Mouse (Mus musculus): ENCODE measurements at regions not wholly inside any gene's neighbourhood (a gene's known extent, or its start where the extent isn't known, plus 50 kb on each side); places are given as distances from the start of the nearest gene placed in this dataset.
A peak's percentile ranks its signal among the peaks of the same experiment; 100 is the strongest.

- 88% methylated on average over 3 of the region's 3 CpGs for WGBS
- no peak for ATAC-seq (ENCODE audit: low FRiP score, low TSS enrichment)
- Histone ChIP-seq H3K27ac (ENCODE audit: low read depth, low read length) (no peak overlapping the region), H3K4me1 (ENCODE audit: control insufficient read depth, insufficient read depth, low read length) (no peaks in the 10 kb centered on the region), H3K4me2 (replicated peaks; ENCODE audit: low read depth, low read length) (no peak overlapping the region), H3K9ac (ENCODE audit: low read depth, low read length) (no peak overlapping the region), H3K4me3 (ENCODE audit: low read length) (no peak overlapping the region), H3K36me3 (ENCODE audit: control insufficient read depth, insufficient read depth, low read length) (no peaks in the 10 kb centered on the region), H3K9me3 (ENCODE audit: control insufficient read depth, low read length) (no peaks in the 10 kb centered on the region), H3K27me3 (ENCODE audit: control insufficient read depth, insufficient read depth, low read length) (no peaks in the 10 kb centered on the region)
Measured at GRCm38 (mm10) chr13:106009911-106010310, 566.5 kb downstream of the Htr1a start.

- H3K4me2 ChIP-seq (replicated peaks; ENCODE audit: low read depth, low read length): no peak overlapping the region
- no peaks in the 10 kb centered on the region for H3K4me1 ChIP-seq (ENCODE audit: control insufficient read depth, insufficient read depth, low read length)
- no peaks in the 10 kb centered on the region for H3K9me3 ChIP-seq (ENCODE audit: control insufficient read depth, low read length)
- 20% methylated on average over 2 of the region's 2 CpGs for WGBS
- ATAC-seq (ENCODE audit: low FRiP score, low TSS enrichment): peak; percentile 85
- no peak overlapping the region for H3K9ac ChIP-seq (ENCODE audit: low read depth, low read length)
- H3K27ac ChIP-seq (ENCODE audit: low read depth, low read length): no peak overlapping the region
- no peaks in the 10 kb centered on the region for H3K36me3 ChIP-seq (ENCODE audit: control insufficient read depth, insufficient read depth, low read length)
- H3K27me3 ChIP-seq (ENCODE audit: control insufficient read depth, insufficient read depth, low read length): no peaks in the 10 kb centered on the region
- no peak overlapping the region for H3K4me3 ChIP-seq (ENCODE audit: low read length)
Measured at GRCm38 (mm10) chr13:106027913-106028312, 584.5 kb downstream of the Htr1a start.

Measured in kidney, embryonic 14.5 days (tissue).